Mouse (Mus musculus) E14TG2a.4 (cell line): ENCODE measurements at regions not wholly inside any gene's neighbourhood (a gene's known extent, or its start where the extent isn't known, plus 50 kb on each side); places are given as distances from the start of the nearest gene placed in this dataset.

Experiments
- CTCF ChIP-seq: conservative IDR thresholded peaks from 2 replicates; pipeline ENCODE4 v1.5.1; 2014; ENCODE audit warnings: low read length
- POU5F1 ChIP-seq: IDR thresholded peaks from 2 replicates; pipeline ENCODE4 v1.6.1; 2014; ENCODE audit warnings: low read length, borderline replicate concordance

DNA sequence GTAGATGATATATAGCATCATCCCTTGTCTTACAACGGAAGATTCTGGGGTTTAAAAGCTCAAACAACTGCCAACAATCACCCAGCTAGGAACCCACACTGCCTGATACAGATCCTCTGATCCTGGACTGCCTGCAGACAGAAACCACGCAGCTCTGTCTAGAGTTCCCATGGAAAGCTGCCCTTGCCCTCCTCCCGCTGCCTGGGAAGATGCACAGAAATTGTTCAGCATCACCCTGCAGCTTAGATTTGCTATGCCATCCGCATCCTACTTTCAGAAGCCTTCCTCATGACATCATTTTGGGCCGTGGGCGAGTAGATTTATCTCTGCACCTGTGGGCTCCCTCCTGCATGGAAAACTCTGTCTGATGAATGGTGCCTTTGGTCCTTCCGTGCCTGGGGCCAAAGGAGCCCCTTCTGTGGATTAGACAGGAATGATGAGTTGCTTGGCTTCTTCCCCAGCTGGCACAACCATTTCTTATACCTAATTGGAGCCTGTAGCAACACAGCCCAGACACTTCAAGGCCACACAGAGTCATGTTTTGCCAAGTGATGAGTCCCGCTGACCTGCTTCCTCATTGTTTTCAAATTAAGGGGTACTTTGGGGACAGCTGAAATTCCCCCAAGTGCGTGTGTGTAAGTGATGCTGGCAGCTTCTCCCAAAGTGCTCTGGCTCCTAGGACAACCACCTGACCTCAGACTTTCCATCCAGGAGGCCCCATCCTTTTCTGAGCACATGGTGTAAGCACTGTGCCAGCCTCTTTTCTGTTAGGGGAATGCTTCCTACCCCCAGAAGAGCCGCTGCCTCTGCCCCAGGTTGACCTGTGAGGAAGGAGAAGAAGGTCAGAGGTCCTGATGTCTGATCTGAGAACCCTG, 153.9 kb downstream of the Snx18 start:
- TF ChIP-seq CTCF (no peak), POU5F1 (no peak)
